In the genomic region with DNA sequence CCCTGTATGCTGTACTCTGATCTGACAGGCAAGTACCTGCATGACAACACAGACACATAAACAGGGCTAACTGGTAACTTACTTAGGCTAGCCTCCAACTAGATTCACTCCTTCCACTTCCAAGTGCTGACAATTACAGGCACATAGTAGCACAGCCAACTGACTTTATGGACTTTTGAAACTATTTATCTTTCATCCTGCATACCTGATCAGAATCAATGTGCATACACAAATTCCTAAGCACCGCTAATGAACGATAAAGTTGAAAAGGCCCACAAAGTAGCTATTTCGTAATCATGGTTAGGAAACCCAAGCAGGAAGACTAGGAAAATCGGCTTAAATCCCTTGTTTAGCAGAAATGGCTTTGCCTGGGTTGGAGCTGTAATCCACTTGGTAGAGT, we compare ENCODE assay signal across 34 mouse cellular contexts. TPM values are rescaled to one million over a fixed set of nuclear protein-coding genes. Genes with fewer than 3 reads are reported as not detected.
DNase-seq lines count a peak whose midpoint lies in the region; ATAC-seq and TF ChIP-seq lines count a peak whose summit lies in the region.
"Had no signal": no experiment of that assay in that cellular context is flagged by ENCODE, and none has a peak within 500 bp of the region (broad histone marks: within the 10 kb centered on the region; RNA-seq: fewer than 3 reads in every experiment).

No protein-coding gene starts in this region.

- TF ChIP-seq CTCF in lung, postnatal 0 days (IDR thresholded peaks at IDR 0.05): no peak

- DNase-seq in embryonic facial prominence, embryonic 10.5 days (ENCODE audit: low spot score): no peak
- peak; percentile 35 for DNase-seq in lung, postnatal 0 days (ENCODE audit: low spot score)
- no peak for DNase-seq in lung, postnatal 14 days
- no peak for DNase-seq in urinary bladder, adult 2 months (ENCODE audit: low spot score)
- no peak for DNase-seq in adrenal gland, postnatal 36 days
- no peak for DNase-seq in thymus, postnatal 14 days
- DNase-seq: cerebellum, adult 8-10 months; cerebellum, postnatal 25 days; forebrain, postnatal 0 days; heart, postnatal 10 days; kidney, adult 18-20 months; kidney, postnatal 25 days; liver, embryonic 13.5 days; lung, postnatal 4 days; right cerebral cortex, postnatal 14 days; thymus, postnatal 25 days had no signal

- H3K27ac ChIP-seq in embryonic facial prominence, embryonic 12.5 days: peak overlapping the region; percentile 36; the same call in 1 of the 2 replicates
- H3K27ac ChIP-seq in embryonic facial prominence, embryonic 10.5 days (replicated peaks): no peak overlapping the region
- 0 out of 2 replicates have a peak overlapping the region, but pooled peaks have one; percentile 0 for H3K27ac ChIP-seq in lung, postnatal 0 days (ENCODE audit: low read length)
- H3K27ac ChIP-seq in limb, embryonic 15.5 days: 0 out of 2 replicates have a peak overlapping the region, but pooled peaks have one; percentile 19
- H3K27ac ChIP-seq: forebrain, embryonic 12.5 days; heart, embryonic 13.5 days; hindbrain, embryonic 14.5 days; kidney, embryonic 15.5 days; liver, embryonic 13.5 days; lung, embryonic 15.5 days; midbrain, embryonic 13.5 days; stomach, embryonic 15.5 days had no signal

- WGBS in embryonic facial prominence, embryonic 12.5 days: 88% methylated on average over 4 of the region's 4 CpGs
- WGBS in embryonic facial prominence, embryonic 10.5 days: 90% methylated on average over 4 of the region's 4 CpGs
- WGBS in lung, postnatal 0 days: 47% methylated on average over 4 of the region's 4 CpGs
- 79% methylated on average over 4 of the region's 4 CpGs for WGBS in limb, embryonic 15.5 days

- H3K4me3 ChIP-seq in embryonic facial prominence, embryonic 12.5 days: no peak overlapping the region
- H3K4me3 ChIP-seq in embryonic facial prominence, embryonic 10.5 days: no peak overlapping the region
- no peak overlapping the region for H3K4me3 ChIP-seq in lung, postnatal 0 days (ENCODE audit: low read depth, low read length)
- H3K4me3 ChIP-seq in limb, embryonic 15.5 days: no peak overlapping the region
- H3K4me3 ChIP-seq: erythroblast, embryonic 14.5 days; forebrain, embryonic 12.5 days; heart, embryonic 13.5 days; kidney, embryonic 15.5 days; liver, embryonic 13.5 days; lung, embryonic 15.5 days; midbrain, embryonic 13.5 days; stomach, embryonic 15.5 days had no signal

- H3K36me3 ChIP-seq in embryonic facial prominence, embryonic 12.5 days: peaks cover 6% of the 10 kb centered on the region; the same call in 1 of the 2 replicates
- peaks cover 31% of the 10 kb centered on the region for H3K36me3 ChIP-seq in embryonic facial prominence, embryonic 10.5 days (replicated peaks)
- H3K36me3 ChIP-seq in lung, postnatal 0 days (ENCODE audit: insufficient read depth, low read length): 0 out of 2 replicates have a peak, but pooled peaks cover 3% of the 10 kb centered on the region
- 0 out of 2 replicates have a peak, but pooled peaks cover 3% of the 10 kb centered on the region for H3K36me3 ChIP-seq in limb, embryonic 15.5 days
- H3K36me3 ChIP-seq: liver, embryonic 13.5 days; lung, embryonic 15.5 days; midbrain, embryonic 13.5 days; stomach, embryonic 15.5 days had no signal

- H3K4me1 ChIP-seq in embryonic facial prominence, embryonic 12.5 days: no peaks in the 10 kb centered on the region
- H3K4me1 ChIP-seq in embryonic facial prominence, embryonic 10.5 days: no peaks in the 10 kb centered on the region
- no peaks in the 10 kb centered on the region for H3K4me1 ChIP-seq in lung, postnatal 0 days (ENCODE audit: insufficient read depth, low read depth, low read length)
- H3K4me1 ChIP-seq in limb, embryonic 15.5 days: no peaks in the 10 kb centered on the region
- H3K4me1 ChIP-seq: forebrain, embryonic 12.5 days; kidney, embryonic 15.5 days; liver, embryonic 13.5 days; lung, embryonic 15.5 days; midbrain, embryonic 13.5 days; stomach, embryonic 15.5 days had no signal

- no peaks in the 10 kb centered on the region for H3K9me3 ChIP-seq in embryonic facial prominence, embryonic 12.5 days
- H3K9me3 ChIP-seq in embryonic facial prominence, embryonic 10.5 days: no peaks in the 10 kb centered on the region
- no peaks in the 10 kb centered on the region for H3K9me3 ChIP-seq in lung, postnatal 0 days (ENCODE audit: low read length)
- no peaks in the 10 kb centered on the region for H3K9me3 ChIP-seq in limb, embryonic 15.5 days
- H3K9me3 ChIP-seq: forebrain, embryonic 12.5 days; heart, embryonic 13.5 days; kidney, embryonic 15.5 days; liver, embryonic 13.5 days; lung, embryonic 15.5 days; midbrain, embryonic 13.5 days; stomach, embryonic 15.5 days had no signal

- no peak overlapping the region for H3K4me2 ChIP-seq in embryonic facial prominence, embryonic 12.5 days (replicated peaks)
- no peak overlapping the region for H3K4me2 ChIP-seq in lung, postnatal 0 days (replicated peaks; ENCODE audit: low read depth, low read length)
- no peak overlapping the region for H3K4me2 ChIP-seq in limb, embryonic 15.5 days
- H3K4me2 ChIP-seq: forebrain, embryonic 12.5 days; heart, embryonic 13.5 days; hindbrain, embryonic 14.5 days; kidney, embryonic 15.5 days; liver, embryonic 13.5 days; lung, embryonic 15.5 days; midbrain, embryonic 13.5 days; stomach, embryonic 15.5 days had no signal

- no peak overlapping the region for H3K9ac ChIP-seq in embryonic facial prominence, embryonic 12.5 days
- no peak overlapping the region for H3K9ac ChIP-seq in lung, postnatal 0 days (replicated peaks; ENCODE audit: low read depth)
- no peak overlapping the region for H3K9ac ChIP-seq in limb, embryonic 15.5 days
- H3K9ac ChIP-seq: forebrain, embryonic 12.5 days; forebrain, postnatal 0 days; heart, embryonic 13.5 days; hindbrain, embryonic 14.5 days; kidney, embryonic 15.5 days; liver, embryonic 13.5 days; lung, embryonic 15.5 days; midbrain, embryonic 13.5 days; stomach, embryonic 15.5 days had no signal

- no peak for TF ChIP-seq EP300 in lung, postnatal 0 days (IDR thresholded peaks at IDR 0.05)

- H3K27me3 ChIP-seq in embryonic facial prominence, embryonic 12.5 days: no peaks in the 10 kb centered on the region
- no peaks in the 10 kb centered on the region for H3K27me3 ChIP-seq in embryonic facial prominence, embryonic 10.5 days (replicated peaks; ENCODE audit: low read depth, poor library complexity, severe bottlenecking)
- H3K27me3 ChIP-seq in lung, postnatal 0 days (replicated peaks; ENCODE audit: insufficient read depth, low read length): no peaks in the 10 kb centered on the region
- H3K27me3 ChIP-seq in limb, embryonic 15.5 days: no peaks in the 10 kb centered on the region
- H3K27me3 ChIP-seq: CH12.LX; forebrain, embryonic 12.5 days; heart, embryonic 13.5 days; kidney, embryonic 15.5 days; liver, embryonic 13.5 days; lung, embryonic 15.5 days; midbrain, embryonic 13.5 days; Patski; stomach, embryonic 15.5 days had no signal

- ATAC-seq in embryonic facial prominence, embryonic 12.5 days (ENCODE audit: insufficient number of reproducible peaks, insufficient read depth, low FRiP score, low TSS enrichment): no peak
- no peak; the same call in 1 of the 2 replicates for ATAC-seq in lung, postnatal 0 days
- ATAC-seq in limb, embryonic 15.5 days (ENCODE audit: insufficient number of reproducible peaks, low FRiP score, low TSS enrichment, low read depth): no peak
- ATAC-seq: forebrain, postnatal 0 days; midbrain, embryonic 13.5 days; Patski had no signal

RNA-seq across cellular contexts. Expression of gene Cpsf6, which starts 36.8 kb away (rescaled TPM):
- 210 and 213 TPM in 2 replicates for polyA plus RNA-seq in embryonic facial prominence, embryonic 12.5 days (2016; fragmentation: Nextera tagmentation; extraction: Ambion mirVana)
- 223 and 230 TPM in 2 replicates for polyA plus RNA-seq in embryonic facial prominence, embryonic 10.5 days (2016; fragmentation: Nextera tagmentation; extraction: Ambion mirVana)
- polyA plus RNA-seq in lung, postnatal 0 days (2015; fragmentation: Nextera tagmentation; extraction: Ambion mirVana): 61.0 and 67.6 TPM in 2 replicates
- 125 TPM in 2 replicates for polyA plus RNA-seq in limb, embryonic 15.5 days (2015; fragmentation: Nextera tagmentation; extraction: Ambion mirVana)
- 35.9 and 43.5 TPM in 2 replicates for polyA plus RNA-seq in urinary bladder, adult 2 months (2012; rRNA removed)
- total RNA-seq in adrenal gland, postnatal 36 days (2021): 10 to 100 TPM; 61.3 to 77.6 TPM

RNA-seq across cellular contexts. Expression of gene Lyz1, which starts 50.3 kb away (rescaled TPM):
- polyA plus RNA-seq in embryonic facial prominence, embryonic 12.5 days (2016; fragmentation: Nextera tagmentation; extraction: Ambion mirVana): not detected in 2 replicates
- polyA plus RNA-seq in embryonic facial prominence, embryonic 10.5 days (2016; fragmentation: Nextera tagmentation; extraction: Ambion mirVana): not detected in 2 replicates
- polyA plus RNA-seq in lung, postnatal 0 days (2015; fragmentation: Nextera tagmentation; extraction: Ambion mirVana): 2,166 and 3,269 TPM in 2 replicates
- 0.12 and 0.27 TPM in 2 replicates for polyA plus RNA-seq in limb, embryonic 15.5 days (2015; fragmentation: Nextera tagmentation; extraction: Ambion mirVana)
- polyA plus RNA-seq in urinary bladder, adult 2 months (2012; rRNA removed): 9.3 and 12.6 TPM in 2 replicates
- 10 to 100 TPM in 1 of 2 experiments, 1 to 10 TPM in 1; 8.8 to 18.2 TPM for total RNA-seq in adrenal gland, postnatal 36 days (2021)
- total RNA-seq: CH12.LX; forebrain, postnatal 0 days; hematopoietic stem cell, adult 5-6 weeks; megakaryocyte-erythroid progenitor cell, adult 5-6 weeks; MEL had no signal
- polyA plus RNA-seq: C2C12; embryonic facial prominence, embryonic 11.5 days; erythroblast, embryonic 14.5 days; forebrain, embryonic 12.5 days; hindbrain, embryonic 14.5 days; kidney, embryonic 15.5 days; liver, embryonic 13.5 days; midbrain, embryonic 13.5 days; neural tube, embryonic 14.5 days had no signal

Comparison
In these comparisons a context has a peak if more than half of its experiments do, and no peak if none do; other contexts are left out.
1. RNA of gene Lyz1, which starts 50.3 kb away (polyA plus RNA-seq): 2,166 to 3,269 TPM in lung, postnatal 0 days; 9.3 to 12.6 TPM in urinary bladder, adult 2 months, 0.12 to 0.27 TPM in limb, embryonic 15.5 days, not detected in embryonic facial prominence, embryonic 10.5 days and not detected in embryonic facial prominence, embryonic 12.5 days; every median in the first group is over 100 times any median in the second.